Mouse (Mus musculus): ENCODE measurements around the gene Gpr146.

The Gpr146 gene

DNA sequence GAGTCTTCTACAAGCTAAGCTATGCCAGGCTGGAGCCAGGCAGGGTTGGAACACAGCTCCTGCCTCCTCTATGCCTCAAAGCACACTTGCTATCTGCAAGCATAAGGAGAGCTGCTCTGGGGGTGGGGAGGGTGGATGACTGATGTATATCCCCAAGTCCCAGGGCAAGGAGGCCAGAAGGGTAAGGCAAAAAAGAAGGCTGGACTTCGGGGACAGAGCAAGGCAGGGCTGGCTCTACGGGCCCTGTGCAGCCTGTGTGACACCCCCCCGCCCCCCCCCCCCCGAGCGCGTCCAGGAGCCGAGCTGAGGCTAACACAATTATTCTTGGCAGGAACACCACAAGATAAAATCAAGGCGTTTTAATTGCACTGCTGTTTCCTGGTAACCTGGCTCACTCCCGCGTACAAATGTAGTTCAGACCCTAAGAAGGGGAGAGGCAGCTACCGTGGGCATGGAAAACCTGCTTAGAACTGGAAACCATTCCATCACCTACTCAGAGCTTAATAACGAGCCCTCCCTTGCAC lies 52.4 kb downstream of the Gpr146 start:
- DNase-seq (ENCODE audit: low spot score) = no peak

DNA sequence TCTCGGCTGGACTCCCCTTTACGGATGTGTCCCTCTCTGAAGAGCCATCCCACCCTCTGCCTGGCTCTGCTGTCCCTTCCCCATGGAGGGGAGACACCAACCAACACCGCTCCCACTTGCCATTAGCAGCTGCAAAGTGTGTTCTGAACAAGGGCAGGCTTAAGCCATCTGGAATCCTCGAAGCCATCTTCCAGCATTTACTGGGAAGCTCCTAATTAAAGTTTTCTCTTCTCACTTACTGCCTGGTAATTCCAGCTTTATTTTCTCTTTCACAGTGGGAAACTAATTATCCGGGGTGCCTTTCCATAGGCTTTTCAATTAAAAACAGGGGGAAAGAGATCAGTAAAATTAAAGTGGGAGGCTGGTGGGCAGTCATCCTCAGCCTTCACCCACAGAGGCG lies 54.8 kb downstream of the Gpr146 start:
- DNase-seq (ENCODE audit: low spot score) = no peak

DNA sequence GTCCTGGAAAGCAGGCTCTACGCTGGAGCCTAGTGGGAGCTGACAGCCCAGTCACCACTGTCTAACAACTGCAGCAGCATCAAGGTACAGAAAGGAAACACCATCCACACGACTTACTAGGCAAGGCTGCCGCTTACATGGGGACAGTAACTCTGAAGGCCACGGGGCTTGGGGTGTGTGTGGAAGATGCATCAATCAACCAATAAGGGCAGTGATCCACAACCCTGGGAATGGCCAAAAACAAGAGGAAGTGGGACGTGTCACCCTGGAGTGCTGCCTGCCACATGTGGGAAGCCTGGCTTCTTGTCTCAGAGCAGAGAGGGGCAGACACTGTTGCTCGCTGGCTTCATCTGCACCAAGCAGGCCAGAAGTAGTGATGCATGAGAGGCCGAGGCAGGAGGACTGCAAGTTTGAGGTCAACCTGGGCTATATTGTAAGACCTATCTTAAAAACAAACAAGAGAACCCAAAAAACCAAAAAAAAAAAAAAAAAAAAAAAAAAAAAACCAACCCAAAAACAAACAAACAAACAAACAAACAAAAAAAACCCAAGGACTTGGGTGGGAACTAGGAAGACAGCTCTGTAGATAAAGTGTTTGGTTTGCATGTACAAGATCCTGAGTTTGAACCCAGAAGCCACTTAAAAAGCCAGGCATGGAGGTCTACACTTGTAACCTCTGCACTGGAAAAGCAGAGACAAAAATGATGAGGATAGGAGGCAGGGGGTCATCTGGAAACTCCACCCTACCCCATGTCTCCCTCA lies 55.4 kb downstream of the Gpr146 start:
- DNase-seq (ENCODE audit: low spot score) = no peak

GRCm38 (mm10) chr5:139433842-139434568 lies 56.5 kb downstream of the Gpr146 start:
- no peak for DNase-seq (ENCODE audit: low spot score)

DNA sequence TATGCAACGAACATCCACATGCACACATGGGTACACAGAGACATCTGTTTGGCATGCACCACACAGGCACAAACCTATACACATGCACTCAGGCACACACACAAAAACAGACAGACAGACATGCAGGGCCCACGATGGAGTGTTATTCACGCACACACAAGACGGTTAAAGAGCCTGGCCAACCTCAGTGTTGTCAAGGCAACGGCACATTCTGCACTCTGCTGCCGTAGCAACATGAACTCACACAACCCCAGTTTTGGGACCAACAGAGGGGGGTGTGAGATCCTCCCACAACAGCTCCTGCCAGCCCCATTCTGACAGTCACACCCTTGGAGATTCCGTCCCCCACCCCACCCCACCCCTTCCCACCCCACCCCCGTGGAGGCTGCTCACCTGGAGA lies 57.4 kb downstream of the Gpr146 start:
- DNase-seq (ENCODE audit: low spot score) = no peak

GRCm38 (mm10) chr5:139437769-139438168 lies 60.3 kb downstream of the Gpr146 start:
- DNase-seq (ENCODE audit: low spot score) = no peak

DNA sequence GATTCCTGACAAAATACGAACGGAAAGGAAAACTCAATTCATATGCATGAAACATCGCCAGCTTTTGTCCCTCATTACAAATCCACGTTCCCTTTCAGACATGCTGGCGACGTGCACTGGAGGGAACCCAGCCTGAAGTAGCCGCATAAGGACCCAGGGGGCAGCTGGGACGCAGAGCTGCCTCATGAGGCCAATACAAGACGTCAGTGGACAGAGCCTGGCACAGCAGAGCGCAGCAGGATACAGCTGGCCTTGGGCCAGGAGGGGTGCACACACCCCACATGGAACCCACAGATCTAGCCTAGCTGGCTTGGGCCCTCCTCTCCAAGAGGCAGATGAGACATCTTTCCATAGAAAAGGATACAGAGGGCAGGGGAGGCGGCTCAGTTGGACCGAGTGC lies 60.9 kb downstream of the Gpr146 start:
- DNase-seq (ENCODE audit: low spot score) = no peak

DNA sequence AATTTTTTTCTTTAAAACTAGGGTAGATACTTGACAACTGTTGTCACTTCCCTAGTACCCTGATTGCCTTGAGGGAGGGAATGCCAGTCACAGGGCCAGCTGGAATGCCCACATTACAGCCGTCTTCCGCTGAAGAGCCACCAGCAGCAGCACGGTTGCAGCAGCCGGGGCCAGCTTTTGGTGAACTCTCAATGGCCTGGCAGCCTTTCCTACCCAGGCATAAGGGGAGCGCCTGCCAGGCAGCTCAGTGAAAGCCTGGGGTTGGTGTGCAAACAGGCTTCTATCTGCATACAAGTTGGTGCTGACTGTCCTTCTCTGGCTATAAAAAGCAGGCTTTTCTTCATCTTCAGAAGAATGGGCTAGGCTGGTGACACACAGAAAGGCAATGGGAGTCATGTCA lies 63.0 kb downstream of the Gpr146 start:
- DNase-seq (ENCODE audit: low spot score) = no peak

DNA sequence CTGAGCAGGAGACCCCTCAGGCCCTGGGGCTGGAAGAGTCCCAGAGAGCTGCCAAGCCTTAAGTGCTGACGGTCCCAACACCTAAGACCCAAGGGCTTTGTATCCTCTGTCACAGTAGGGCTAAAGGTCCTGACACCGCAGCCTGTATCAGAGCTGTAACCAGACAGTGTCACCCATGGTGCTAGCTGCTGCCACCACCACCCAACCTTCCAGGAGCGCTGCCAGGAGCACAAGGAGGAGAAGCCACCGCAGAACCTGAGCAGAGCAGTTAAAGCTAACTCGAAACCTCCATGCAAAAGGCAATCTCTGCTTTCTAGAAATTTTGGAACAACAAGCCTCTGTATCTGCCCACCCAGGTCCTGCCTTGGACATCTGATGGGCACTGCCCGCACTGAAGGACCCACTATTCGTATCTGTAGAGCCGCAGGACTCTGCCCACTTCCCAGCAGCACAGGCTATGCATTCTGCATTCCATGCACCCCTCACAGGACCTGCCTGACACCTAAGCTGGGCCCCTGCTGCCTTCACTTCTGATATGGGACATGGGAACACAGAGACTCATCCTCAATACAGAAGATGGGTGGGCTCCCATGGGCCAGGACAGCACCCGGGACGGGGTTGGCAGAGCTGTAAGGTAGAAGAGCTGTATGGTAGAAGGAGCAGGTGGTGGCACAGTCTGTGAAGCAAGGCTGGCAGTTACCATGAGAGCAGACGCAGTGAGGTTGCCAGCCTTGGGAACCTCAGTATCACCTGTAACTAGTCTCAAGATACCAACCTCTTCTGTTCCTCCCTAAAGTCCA lies 63.6 kb downstream of the Gpr146 start:
- DNase-seq (ENCODE audit: low spot score) = no peak

- DNase-seq (ENCODE audit: low spot score) = no peak
Observed at GRCm38 (mm10) chr5:139441726-139442018, 64.2 kb downstream of the Gpr146 start.

GRCm38 (mm10) chr5:139442428-139442827 lies 64.9 kb downstream of the Gpr146 start:
- no peak for DNase-seq (ENCODE audit: low spot score)

DNA sequence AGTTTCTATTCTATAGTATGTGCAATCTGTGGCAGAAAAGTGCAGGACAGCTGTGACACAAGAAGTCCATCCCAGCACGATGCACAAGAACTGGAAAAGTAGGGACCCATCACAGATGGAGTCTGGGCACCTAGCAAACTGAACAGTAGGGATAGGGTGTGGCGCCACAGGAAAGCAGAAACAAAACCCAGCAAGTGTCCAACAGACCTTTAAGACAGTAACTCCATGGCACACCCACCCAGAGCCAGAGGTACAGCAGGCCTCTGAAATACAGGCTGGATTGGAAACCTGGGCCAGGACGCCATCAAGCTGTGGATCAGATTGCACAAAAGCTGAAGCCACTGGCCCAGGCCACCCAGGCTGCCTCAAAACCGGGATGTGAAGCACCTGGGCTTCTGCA lies 65.5 kb downstream of the Gpr146 start:
- DNase-seq (ENCODE audit: low spot score) = no peak

- no peak for DNase-seq (ENCODE audit: low spot score)
Observed at GRCm38 (mm10) chr5:139445258-139445657, 67.8 kb downstream of the Gpr146 start.
